Mouse (Mus musculus) left cerebral cortex, postnatal 25 days (tissue): ENCODE results near the gene Axin2. TPM values are rescaled to one million over a fixed set of nuclear protein-coding genes. Genes with fewer than 3 reads are reported as not detected.

Experiments used
- DNase-seq, 2 experiments: peaks; one replicate each; pipeline ENCODE4 v3.0.0; 2022; ENCODE audit warnings: low spot score in 2 of 2, mixed read lengths in 1 of 2
- intact Hi-C: fragments of 180-260 bp; cut with DNase I; formaldehyde crosslinking; loops from one replicate; pipeline ENCODE4 v1.15.1; 2025
- total RNA-seq, 2 experiments: library from RNA; stranded (reverse); gene quantifications; 2 replicates each; pipeline ENCODE4 v1.2.3; 2021

The Axin2 gene
- total RNA-seq, 2 experiments from 2014 or later, result 32.4 to 33.9 TPM

- intact Hi-C loops, result no loop called here
- peak; percentile 19 to 53 for DNase-seq
Measured at GRCm38 (mm10) chr11:108900718-108901488, 19.2 kb upstream of the Axin2 start.

- intact Hi-C loops, result no loop called here
- peak in 1 of 2 experiments; percentile 6 for DNase-seq
Measured at GRCm38 (mm10) chr11:108901670-108902069, 18.5 kb upstream of the Axin2 start.

- DNase-seq, result no peak
- intact Hi-C loops, result no loop called here
Measured at GRCm38 (mm10) chr11:108902303-108902702, 17.8 kb upstream of the Axin2 start.

- intact Hi-C loops, result no loop called here
- DNase-seq, result no peak
Measured at GRCm38 (mm10) chr11:108906590-108907254, 13.4 kb upstream of the Axin2 start.

GRCm38 (mm10) chr11:108909396-108910195 lies 10.6 kb upstream of the Axin2 start:
- intact Hi-C loops, result no loop called here
- DNase-seq, result no peak

- intact Hi-C loops, result no loop called here
- no peak for DNase-seq
Measured at GRCm38 (mm10) chr11:108910328-108910886, 9.7 kb upstream of the Axin2 start.

- intact Hi-C loops, result no loop called here
- no peak for DNase-seq
Measured at GRCm38 (mm10) chr11:108910903-108911302, 9.2 kb upstream of the Axin2 start.

- intact Hi-C loops, result no loop called here
- no peak for DNase-seq
Measured at GRCm38 (mm10) chr11:108912174-108912573, 8.0 kb upstream of the Axin2 start.

- peak; percentile 59 to 74 for DNase-seq
Measured at GRCm38 (mm10) chr11:108917422-108918324, 2.5 kb upstream of the Axin2 start.

GRCm38 (mm10) chr11:108920636-108921505 lies 722 bp downstream of the Axin2 start:
- intact Hi-C loops, result loop anchor here (2.0 to 5.0 kb wide), 2 partner anchors 60 to 64 kb away; no protein-coding TSS in a partner anchor
- DNase-seq, result peak; percentile 78 to 84

More at GRCm38 (mm10) chr11:108917422-108918324, 2.5 kb upstream of the Axin2 start:
- intact Hi-C loops, result loop anchor here (2.0 kb wide), 1 partner anchor 159 kb away; no protein-coding TSS in a partner anchor

GRCm38 (mm10) chr11:108921506-108922455 lies 1.6 kb downstream of the Axin2 start:
- intact Hi-C loops, result loop anchor here (2.0 to 5.0 kb wide), 3 partner anchors 59 to 473 kb away; no protein-coding TSS in a partner anchor
- DNase-seq, result no peak

GRCm38 (mm10) chr11:108922511-108923187 lies 2.5 kb downstream of the Axin2 start:
- intact Hi-C loops, result loop anchor here (2.0 to 5.0 kb wide), 2 partner anchors 65 to 474 kb away; no protein-coding TSS in a partner anchor
- DNase-seq, result no peak

GRCm38 (mm10) chr11:108923188-108923575 lies 3.0 kb downstream of the Axin2 start:
- no peak for DNase-seq
- intact Hi-C loops, result loop anchor here (2.0 to 5.0 kb wide), 2 partner anchors 66 to 474 kb away; no protein-coding TSS in a partner anchor

- intact Hi-C loops, result loop anchor here (2.0 to 5.0 kb wide), 5 partner anchors 66 to 475 kb away; no protein-coding TSS in a partner anchor
- no peak for DNase-seq
Measured at GRCm38 (mm10) chr11:108923781-108924180, 3.6 kb downstream of the Axin2 start.

- DNase-seq, result no peak
- intact Hi-C loops, result loop anchor here (2.0 to 5.0 kb wide), 4 partner anchors 67 to 268 kb away; no protein-coding TSS in a partner anchor
Measured at GRCm38 (mm10) chr11:108924346-108924745, 4.2 kb downstream of the Axin2 start.

- peak; percentile 85 to 94 for DNase-seq
- intact Hi-C loops, result loop anchor here (1.0 to 5.0 kb wide), 5 partner anchors 108 to 268 kb away; no protein-coding TSS in a partner anchor
Measured at GRCm38 (mm10) chr11:108925202-108925601, 5.1 kb downstream of the Axin2 start.
